Mouse (Mus musculus): Measurements from ENCODE around the gene Rad54l. TPM values are rescaled to one million over a fixed set of nuclear protein-coding genes. Genes with fewer than 3 reads are reported as not detected.

Gene Rad54l
- polyA plus RNA-seq, 1 experiment from 2014 or later, result 34.7 TPM

DNA sequence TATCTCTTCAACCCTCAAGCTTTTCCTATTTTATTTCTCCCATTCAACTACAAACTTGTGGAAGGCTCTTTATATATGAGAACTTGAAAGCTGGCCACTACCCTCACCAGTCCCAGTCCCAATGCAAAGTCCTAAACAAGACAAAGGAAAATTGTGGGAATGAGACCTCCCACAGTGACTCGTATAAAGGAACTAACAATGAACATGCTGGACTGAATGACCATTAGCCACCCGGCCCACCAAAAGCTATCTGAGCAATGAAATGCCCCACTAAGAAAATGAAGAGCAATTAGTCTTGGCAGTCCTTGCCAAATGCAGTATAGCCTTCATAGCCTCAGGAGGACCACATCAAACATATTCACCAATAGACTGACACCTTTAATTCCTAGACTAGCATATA lies 12.0 kb downstream of the Rad54l start:
- no peak overlapping the region for H3K4me3 ChIP-seq (ENCODE audit: low read length)
- H3K36me3 ChIP-seq (ENCODE audit: insufficient read depth, low read length), result peaks cover 22% of the 10 kb centered on the region
- 76% methylated on average over 2 of the region's 2 CpGs for WGBS

GRCm38 (mm10) chr4:116110695-116111094 lies 12.8 kb downstream of the Rad54l start:
- H3K4me3 ChIP-seq (ENCODE audit: low read length), result no peak overlapping the region
- no peaks in the 10 kb centered on the region for H3K27me3 ChIP-seq (ENCODE audit: insufficient read depth, low read length)
- H3K27ac ChIP-seq (ENCODE audit: low read length), result no peak overlapping the region
- 95% methylated on average over 6 of the region's 6 CpGs for WGBS
- H3K4me2 ChIP-seq (replicated peaks; ENCODE audit: low read depth, low read length), result no peak overlapping the region
- H3K36me3 ChIP-seq (ENCODE audit: insufficient read depth, low read length), result peaks cover 21% of the 10 kb centered on the region
- no peaks in the 10 kb centered on the region for H3K9me3 ChIP-seq (ENCODE audit: low read length)
- H3K9ac ChIP-seq (replicated peaks; ENCODE audit: low read length), result no peak overlapping the region
- H3K4me1 ChIP-seq (ENCODE audit: insufficient read depth, low read length), result no peaks in the 10 kb centered on the region
- no peak for ATAC-seq (ENCODE audit: low FRiP score, low TSS enrichment)

More for the DNA sequence above, 12.0 kb downstream of the Rad54l start:
- Histone ChIP-seq H3K9me3 (ENCODE audit: low read length) (no peaks in the 10 kb centered on the region), H3K27me3 (ENCODE audit: insufficient read depth, low read length) (no peaks in the 10 kb centered on the region), H3K4me2 (replicated peaks; ENCODE audit: low read depth, low read length) (no peak overlapping the region), H3K27ac (ENCODE audit: low read length) (no peak overlapping the region), H3K4me1 (ENCODE audit: insufficient read depth, low read length) (no peaks in the 10 kb centered on the region), H3K9ac (replicated peaks; ENCODE audit: low read length) (no peak overlapping the region)
- no peak for ATAC-seq (ENCODE audit: low FRiP score, low TSS enrichment)

GRCm38 (mm10) chr4:116105278-116105677 lies 18.2 kb downstream of the Rad54l start:
- no peak overlapping the region for H3K4me2 ChIP-seq (replicated peaks; ENCODE audit: low read depth, low read length)
- H3K9me3 ChIP-seq (ENCODE audit: low read length), result no peaks in the 10 kb centered on the region
- no peak overlapping the region for H3K27ac ChIP-seq (ENCODE audit: low read length)
- peaks cover 37% of the 10 kb centered on the region for H3K36me3 ChIP-seq (ENCODE audit: insufficient read depth, low read length)
- no peaks in the 10 kb centered on the region for H3K27me3 ChIP-seq (ENCODE audit: insufficient read depth, low read length)
- H3K4me1 ChIP-seq (ENCODE audit: insufficient read depth, low read length), result no peaks in the 10 kb centered on the region
- H3K4me3 ChIP-seq (ENCODE audit: low read length), result no peak overlapping the region
- no peak for ATAC-seq (ENCODE audit: low FRiP score, low TSS enrichment)
- 92% methylated on average over 5 of the region's 5 CpGs for WGBS
- no peak overlapping the region for H3K9ac ChIP-seq (replicated peaks; ENCODE audit: low read length)

GRCm38 (mm10) chr4:116100959-116101358 lies 22.5 kb downstream of the Rad54l start:
- no peak overlapping the region for H3K4me2 ChIP-seq (replicated peaks; ENCODE audit: low read depth, low read length)

GRCm38 (mm10) chr4:116097211-116097610 lies 26.3 kb downstream of the Rad54l start:
- WGBS, result 83% methylated on average over 8 of the region's 8 CpGs
- ATAC-seq (ENCODE audit: low FRiP score, low TSS enrichment), result no peak

More at GRCm38 (mm10) chr4:116100959-116101358, 22.5 kb downstream of the Rad54l start:
- H3K9ac ChIP-seq (replicated peaks; ENCODE audit: low read length), result no peak overlapping the region
- H3K27me3 ChIP-seq (ENCODE audit: insufficient read depth, low read length), result no peaks in the 10 kb centered on the region
- 87% methylated on average over 7 of the region's 7 CpGs for WGBS
- no peaks in the 10 kb centered on the region for H3K4me1 ChIP-seq (ENCODE audit: insufficient read depth, low read length)
- no peak overlapping the region for H3K27ac ChIP-seq (ENCODE audit: low read length)
- no peak overlapping the region for H3K4me3 ChIP-seq (ENCODE audit: low read length)
- H3K9me3 ChIP-seq (ENCODE audit: low read length), result no peaks in the 10 kb centered on the region
- no peak for ATAC-seq (ENCODE audit: low FRiP score, low TSS enrichment)
- peaks cover 61% of the 10 kb centered on the region for H3K36me3 ChIP-seq (ENCODE audit: insufficient read depth, low read length)

DNA sequence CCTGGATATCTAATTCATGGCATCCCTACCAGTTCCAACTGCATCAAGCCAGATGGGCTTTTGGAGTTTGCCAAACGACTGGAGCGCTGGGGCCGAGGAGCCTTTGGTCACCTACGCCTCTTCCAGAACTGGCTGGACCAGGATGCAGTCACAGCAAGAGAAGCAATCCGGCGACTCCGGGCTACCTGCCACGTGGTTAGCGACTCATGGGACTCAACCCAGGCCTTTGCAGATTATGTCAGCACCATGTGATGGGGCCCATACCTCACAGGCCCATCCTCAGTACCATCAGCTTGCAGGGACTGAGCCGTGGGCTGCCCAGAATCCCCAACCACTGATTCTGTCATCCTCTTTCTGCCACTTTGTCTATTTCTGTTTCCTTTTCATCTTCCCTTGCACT lies 27.2 kb downstream of the Rad54l start:
- Histone ChIP-seq H3K27ac (ENCODE audit: low read length) (no peak overlapping the region), H3K9ac (replicated peaks; ENCODE audit: low read length) (no peak overlapping the region), H3K27me3 (ENCODE audit: insufficient read depth, low read length) (no peaks in the 10 kb centered on the region), H3K4me2 (replicated peaks; ENCODE audit: low read depth, low read length) (no peak overlapping the region), H3K4me3 (ENCODE audit: low read length) (no peak overlapping the region), H3K9me3 (ENCODE audit: low read length) (no peaks in the 10 kb centered on the region), H3K4me1 (ENCODE audit: insufficient read depth, low read length) (no peaks in the 10 kb centered on the region), H3K36me3 (ENCODE audit: insufficient read depth, low read length) (peaks cover 80% of the 10 kb centered on the region)
- no peak for ATAC-seq (ENCODE audit: low FRiP score, low TSS enrichment)
- 91% methylated on average over 10 of the region's 10 CpGs for WGBS

More at GRCm38 (mm10) chr4:116097211-116097610, 26.3 kb downstream of the Rad54l start:
- Histone ChIP-seq H3K36me3 (ENCODE audit: insufficient read depth, low read length) (peaks cover 78% of the 10 kb centered on the region), H3K4me3 (ENCODE audit: low read length) (no peak overlapping the region), H3K4me2 (replicated peaks; ENCODE audit: low read depth, low read length) (no peak overlapping the region), H3K27me3 (ENCODE audit: insufficient read depth, low read length) (no peaks in the 10 kb centered on the region), H3K4me1 (ENCODE audit: insufficient read depth, low read length) (no peaks in the 10 kb centered on the region), H3K9ac (replicated peaks; ENCODE audit: low read length) (no peak overlapping the region), H3K9me3 (ENCODE audit: low read length) (no peaks in the 10 kb centered on the region), H3K27ac (ENCODE audit: low read length) (no peak overlapping the region)

DNA sequence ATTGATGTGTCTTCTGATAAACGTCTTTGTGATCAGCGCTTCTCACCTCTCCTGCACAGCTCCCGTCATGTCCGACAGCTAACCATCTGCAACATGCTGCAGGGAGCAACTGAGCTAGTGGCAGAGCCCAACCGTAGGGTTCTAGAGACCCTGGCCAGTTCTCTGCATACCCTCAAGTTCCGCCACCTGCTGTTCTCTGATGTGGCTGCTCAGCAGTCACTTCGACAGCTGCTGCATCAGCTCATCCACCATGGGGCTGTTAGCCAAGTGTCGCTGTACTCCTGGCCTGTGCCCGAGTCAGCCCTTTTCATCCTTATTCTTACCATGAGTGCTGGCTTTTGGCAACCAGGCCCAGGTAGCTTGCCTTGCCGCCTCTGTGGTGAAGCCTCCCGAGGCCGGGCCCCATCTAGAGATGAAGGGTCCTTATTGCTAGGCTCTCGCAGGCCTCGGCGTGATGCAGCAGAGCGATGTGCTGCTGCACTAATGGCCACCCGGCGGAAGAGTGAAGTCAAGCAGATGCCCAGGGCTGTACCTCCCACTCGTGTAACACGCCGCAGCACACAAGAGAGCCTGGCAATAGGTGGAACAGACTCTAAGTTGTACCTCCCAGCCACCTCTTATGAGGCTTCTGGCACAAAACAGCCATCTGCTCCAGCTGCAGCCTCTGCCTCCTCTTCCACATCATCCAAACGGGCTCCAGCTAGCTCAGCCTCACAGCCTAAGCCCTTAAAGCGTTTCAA lies 34.8 kb downstream of the Rad54l start:
- Histone ChIP-seq H3K27ac (ENCODE audit: low read length) (no peak overlapping the region), H3K9ac (replicated peaks; ENCODE audit: low read length) (no peak overlapping the region), H3K4me1 (ENCODE audit: insufficient read depth, low read length) (no peaks in the 10 kb centered on the region), H3K36me3 (ENCODE audit: insufficient read depth, low read length) (peaks cover 62% of the 10 kb centered on the region), H3K4me2 (replicated peaks; ENCODE audit: low read depth, low read length) (no peak overlapping the region), H3K4me3 (ENCODE audit: low read length) (no peak overlapping the region), H3K27me3 (ENCODE audit: insufficient read depth, low read length) (no peaks in the 10 kb centered on the region), H3K9me3 (ENCODE audit: low read length) (no peaks in the 10 kb centered on the region)
- ATAC-seq (ENCODE audit: low FRiP score, low TSS enrichment), result no peak
- 91% methylated on average over 23 of the region's 23 CpGs for WGBS

GRCm38 (mm10) chr4:116077240-116078095 lies 46.0 kb downstream of the Rad54l start:
- 52% methylated on average over 3 of the region's 3 CpGs for WGBS
- Histone ChIP-seq H3K4me1 (ENCODE audit: insufficient read depth, low read length) (peaks cover 25% of the 10 kb centered on the region), H3K4me3 (ENCODE audit: low read length) (peak overlapping the region; percentile 93), H3K9ac (replicated peaks; ENCODE audit: low read length) (peak overlapping the region; percentile 99), H3K4me2 (replicated peaks; ENCODE audit: low read depth, low read length) (peak overlapping the region; percentile 78), H3K9me3 (ENCODE audit: low read length) (no peaks in the 10 kb centered on the region), H3K36me3 (ENCODE audit: insufficient read depth, low read length) (peaks cover 17% of the 10 kb centered on the region), H3K27ac (ENCODE audit: low read length) (peak overlapping the region; percentile 98), H3K27me3 (ENCODE audit: insufficient read depth, low read length) (no peaks in the 10 kb centered on the region)
- no peak for ATAC-seq (ENCODE audit: low FRiP score, low TSS enrichment)

DNA sequence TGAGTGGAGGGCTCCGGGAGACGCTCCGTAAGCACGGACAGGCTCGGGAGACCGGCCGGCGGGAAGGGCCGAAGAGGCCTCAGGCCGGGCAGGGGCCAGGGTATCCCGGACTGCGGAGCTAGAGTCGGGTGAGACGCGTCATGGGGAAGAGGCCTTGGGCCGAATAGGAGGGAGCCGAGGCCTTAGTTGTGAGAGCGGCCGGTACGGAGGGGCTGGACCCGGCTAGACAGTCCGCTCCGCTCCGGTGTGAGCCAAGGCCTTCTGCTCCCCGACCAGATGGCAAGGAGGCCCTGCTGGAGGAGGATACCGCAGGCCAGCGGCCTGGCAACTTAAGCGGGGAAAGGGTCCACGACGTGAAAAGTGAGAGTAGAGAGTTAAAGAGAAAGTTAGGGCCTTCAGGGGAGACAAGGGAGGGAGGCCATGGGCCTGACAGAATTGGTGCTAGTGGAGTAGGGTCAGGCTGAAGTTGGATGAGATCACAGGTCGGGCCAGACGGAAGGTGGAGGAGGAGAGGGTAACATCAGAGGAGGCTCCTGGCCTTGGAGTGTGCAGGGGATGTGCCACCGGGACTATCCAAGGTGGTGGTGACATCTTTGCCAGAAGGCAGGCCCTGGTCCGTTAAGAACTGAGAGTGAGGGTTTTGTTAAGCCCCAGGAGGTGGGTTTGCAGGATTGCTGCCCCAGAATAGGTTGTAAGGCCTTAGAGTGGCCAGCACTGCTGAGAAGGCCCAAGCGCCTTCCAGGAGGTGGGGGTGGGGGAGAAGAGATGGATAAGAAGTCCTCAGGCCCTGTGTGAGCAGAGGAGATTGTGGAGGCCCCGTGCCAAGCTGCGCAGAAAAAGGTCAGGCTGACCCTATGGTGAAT lies 46.9 kb downstream of the Rad54l start:
- WGBS, result 2% methylated on average over 35 of the region's 37 CpGs
- Histone ChIP-seq H3K36me3 (ENCODE audit: insufficient read depth, low read length) (peaks cover 13% of the 10 kb centered on the region), H3K4me2 (replicated peaks; ENCODE audit: low read depth, low read length) (peak overlapping the region; percentile 78), H3K9ac (replicated peaks; ENCODE audit: low read length) (peak overlapping the region; percentile 99), H3K4me1 (ENCODE audit: insufficient read depth, low read length) (peaks cover 25% of the 10 kb centered on the region), H3K4me3 (ENCODE audit: low read length) (peak overlapping the region; percentile 93), H3K9me3 (ENCODE audit: low read length) (no peaks in the 10 kb centered on the region), H3K27ac (ENCODE audit: low read length) (peak overlapping the region; percentile 98), H3K27me3 (ENCODE audit: insufficient read depth, low read length) (no peaks in the 10 kb centered on the region)
- ATAC-seq (ENCODE audit: low FRiP score, low TSS enrichment), result peak; percentile 42
